Mouse (Mus musculus) adrenal gland, postnatal 36 days (tissue): ENCODE results near the gene Aig1. TPM values are rescaled to one million over a fixed set of nuclear protein-coding genes. Genes with fewer than 3 reads are reported as not detected.

Experiments used
- DNase-seq, 2 experiments: peaks; one replicate each; pipeline ENCODE4 v3.0.0; 2021; ENCODE audit warnings: mixed read lengths in 1 of 2
- total RNA-seq, 2 experiments: library from RNA; stranded (reverse); gene quantifications; 2 replicates each; pipeline ENCODE4 v1.2.3; 2021

Gene Aig1
- total RNA-seq, 2 experiments from 2014 or later = 22.5 to 36.0 TPM

GRCm38 (mm10) chr10:13631796-13632195 lies 237.0 kb downstream of the Aig1 start:
- DNase-seq = no peak

GRCm38 (mm10) chr10:13623735-13624134 lies 245.0 kb downstream of the Aig1 start:
- DNase-seq = no peak

GRCm38 (mm10) chr10:13600926-13601325 lies 267.9 kb downstream of the Aig1 start:
- no peak for DNase-seq

GRCm38 (mm10) chr10:13597491-13597890 lies 271.3 kb downstream of the Aig1 start:
- DNase-seq = no peak

Other genes with a start within 250 kb of the Aig1 start
- 10 to 100 TPM; 33.7 to 35.1 TPM for gene Hivep2, start 97.1 kb upstream of the Aig1 start, total RNA-seq